Mouse (Mus musculus) myocyte (in vitro differentiated cells): ENCODE data around the gene Tmem72. TPM values are rescaled to one million over a fixed set of nuclear protein-coding genes. Genes with fewer than 3 reads are reported as not detected.

Source experiments
- H3K27me3 ChIP-seq: one replicate; pipeline ENCODE4 v1.6.1; 2011; ENCODE audit not compliant: control insufficient read depth, insufficient read depth, insufficient read length
- H3K36me3 ChIP-seq: one replicate; pipeline ENCODE4 v1.6.1; 2011; ENCODE audit not compliant: control insufficient read depth, insufficient read depth
- H3K4me2 ChIP-seq: one replicate; pipeline ENCODE4 v1.6.1; 2011; ENCODE audit warnings: low read depth, control low read depth
- H3K4me3 ChIP-seq: one replicate; pipeline ENCODE4 v1.5.1; 2011; ENCODE audit warnings: mild to moderate bottlenecking, control low read depth, moderate library complexity
- H3K79me2 ChIP-seq: one replicate; pipeline ENCODE4 v1.6.1; 2011; ENCODE audit not compliant: control insufficient read depth, insufficient read depth
- H3ac ChIP-seq: one replicate; pipeline ENCODE4 v1.6.1; 2011; ENCODE audit not compliant: control insufficient read depth, insufficient read length
- CEBPB ChIP-seq: IDR thresholded peaks from 2 replicates; pipeline ENCODE4 v1.6.1; 2011; ENCODE audit warnings: mild to moderate bottlenecking, moderate library complexity; ENCODE audit not compliant: poor library complexity, insufficient read depth, severe bottlenecking
- E2F4 ChIP-seq: IDR thresholded peaks from one replicate; pipeline ENCODE4 v1.6.1; 2011; ENCODE audit warnings: mild to moderate bottlenecking, control low read depth, moderate library complexity; ENCODE audit not compliant: insufficient read depth
- MAX ChIP-seq: IDR thresholded peaks from one replicate; pipeline ENCODE4 v1.6.1; 2011; ENCODE audit warnings: low read depth, mild to moderate bottlenecking, control low read depth
- MYOD1 ChIP-seq, 3 experiments: IDR thresholded peaks; one replicate each; pipeline ENCODE4 v1.6.1; 2011; ENCODE audit warnings: control low read depth in 2 of 3, low read depth in 2 of 3, mild to moderate bottlenecking in 2 of 3, moderate library complexity in 1 of 3; ENCODE audit not compliant: insufficient read length in 2 of 3, control insufficient read depth in 1 of 3
- MYOG ChIP-seq, 3 experiments: IDR thresholded peaks; one replicate each; pipeline ENCODE4 v1.6.1; 2011; ENCODE audit warnings: control low read depth in 2 of 3, low read depth in 2 of 3, mild to moderate bottlenecking in 2 of 3; ENCODE audit not compliant: insufficient read length in 2 of 3, control insufficient read depth in 1 of 3, insufficient read depth in 1 of 3
- POLR2A ChIP-seq: IDR thresholded peaks from one replicate; pipeline ENCODE4 v1.6.1; 2011; ENCODE audit warnings: low read depth, mild to moderate bottlenecking, control low read depth, moderate library complexity; ENCODE audit not compliant: insufficient read length
- POLR2AphosphoS2 ChIP-seq: IDR thresholded peaks from one replicate; pipeline ENCODE4 v1.6.1; 2011; ENCODE audit warnings: low read depth, control low read depth; ENCODE audit not compliant: insufficient read length
- REST ChIP-seq: IDR thresholded peaks from one replicate; pipeline ENCODE4 v1.6.1; 2011; ENCODE audit warnings: mild to moderate bottlenecking, control low read depth, moderate library complexity; ENCODE audit not compliant: insufficient read depth, insufficient read length
- SRF ChIP-seq: IDR thresholded peaks from one replicate; pipeline ENCODE4 v1.6.1; 2011; ENCODE audit warnings: low read depth; ENCODE audit not compliant: control insufficient read depth, insufficient read length
- TCF12 ChIP-seq: IDR thresholded peaks from one replicate; pipeline ENCODE4 v1.6.1; 2011; ENCODE audit warnings: mild to moderate bottlenecking, control low read depth; ENCODE audit not compliant: poor library complexity, insufficient read depth, severe bottlenecking
- TCF3 ChIP-seq: IDR thresholded peaks from one replicate; pipeline ENCODE4 v1.6.1; 2011; ENCODE audit warnings: low read depth, control low read depth; ENCODE audit not compliant: insufficient read length
- USF1 ChIP-seq: IDR thresholded peaks from one replicate; pipeline ENCODE4 v1.6.1; 2011; ENCODE audit warnings: low read depth, mild to moderate bottlenecking, control low read depth, moderate library complexity
- polyA plus RNA-seq: library from polyadenylated mRNA; unstranded; fragments of >200 nt; fragmentation: generic; extraction: Trizol; gene quantifications from one replicate; pipeline ENCODE4 v1.2.1, GENCODE M21; 2012; ENCODE audit warnings: missing spikeins

Tmem72 gene
- polyA plus RNA-seq, 1 experiment: 0.04 TPM

GRCm38 (mm10) chr6:116697896-116698425 lies 18.8 kb downstream of the Tmem72 start:
- TF ChIP-seq E2F4: no peak
- no peak for TF ChIP-seq USF1
- no peak for TF ChIP-seq MYOD1 (IDR thresholded peaks at IDR 0.05; ENCODE audit: control insufficient read depth in 1 of 3, insufficient read length in 2 of 3, low read depth in 2 of 3)
- TF ChIP-seq TCF3: no peak
- no peak for TF ChIP-seq REST
- no peak for TF ChIP-seq POLR2AphosphoS2
- TF ChIP-seq SRF: no peak
- no peak for TF ChIP-seq TCF12
- TF ChIP-seq CEBPB: no peak

GRCm38 (mm10) chr6:116697413-116697812 lies 19.3 kb downstream of the Tmem72 start:
- H3ac ChIP-seq: no peak overlapping the region
- no peaks in the 10 kb centered on the region for H3K79me2 ChIP-seq
- H3K36me3 ChIP-seq: no peaks in the 10 kb centered on the region
- no peak overlapping the region for H3K4me3 ChIP-seq
- TF ChIP-seq E2F4 (no peak), MYOG (IDR thresholded peaks at IDR 0.05; ENCODE audit: control insufficient read depth in 1 of 3, insufficient read depth in 1 of 3, insufficient read length in 2 of 3, low read depth in 2 of 3) (no peak), POLR2AphosphoS2 (no peak), USF1 (no peak), MAX (no peak), TCF3 (no peak), REST (no peak), POLR2A (no peak), SRF (no peak), MYOD1 (IDR thresholded peaks at IDR 0.05; ENCODE audit: control insufficient read depth in 1 of 3, insufficient read length in 2 of 3, low read depth in 2 of 3) (no peak), CEBPB (no peak), TCF12 (no peak)
- H3K27me3 ChIP-seq: no peaks in the 10 kb centered on the region
- H3K4me2 ChIP-seq: no peak overlapping the region

More at GRCm38 (mm10) chr6:116697896-116698425, 18.8 kb downstream of the Tmem72 start:
- Histone ChIP-seq H3ac (no peak overlapping the region), H3K4me2 (no peak overlapping the region), H3K36me3 (no peaks in the 10 kb centered on the region), H3K27me3 (no peaks in the 10 kb centered on the region), H3K4me3 (no peak overlapping the region), H3K79me2 (no peaks in the 10 kb centered on the region)

- Histone ChIP-seq H3K36me3 (no peaks in the 10 kb centered on the region), H3K27me3 (no peaks in the 10 kb centered on the region), H3K4me3 (no peak overlapping the region), H3ac (no peak overlapping the region), H3K79me2 (no peaks in the 10 kb centered on the region), H3K4me2 (no peak overlapping the region)
- TF ChIP-seq POLR2AphosphoS2 (no peak), SRF (no peak), TCF3 (no peak), MYOG (IDR thresholded peaks at IDR 0.05; ENCODE audit: control insufficient read depth in 1 of 3, insufficient read depth in 1 of 3, insufficient read length in 2 of 3, low read depth in 2 of 3) (no peak), POLR2A (no peak), REST (no peak), USF1 (no peak), CEBPB (no peak), MYOD1 (IDR thresholded peaks at IDR 0.05; ENCODE audit: control insufficient read depth in 1 of 3, insufficient read length in 2 of 3, low read depth in 2 of 3) (no peak), E2F4 (no peak), TCF12 (no peak), MAX (no peak)
Observed at GRCm38 (mm10) chr6:116694346-116694745, 22.4 kb downstream of the Tmem72 start.

GRCm38 (mm10) chr6:116693639-116694038 lies 23.1 kb downstream of the Tmem72 start:
- Histone ChIP-seq H3K36me3 (no peaks in the 10 kb centered on the region), H3K4me2 (no peak overlapping the region), H3K79me2 (no peaks in the 10 kb centered on the region), H3ac (no peak overlapping the region), H3K4me3 (no peak overlapping the region), H3K27me3 (no peaks in the 10 kb centered on the region)
- no peak for TF ChIP-seq SRF
- no peak for TF ChIP-seq REST
- no peak for TF ChIP-seq USF1
- no peak for TF ChIP-seq CEBPB
- TF ChIP-seq MYOG (IDR thresholded peaks at IDR 0.05; ENCODE audit: control insufficient read depth in 1 of 3, insufficient read depth in 1 of 3, insufficient read length in 2 of 3, low read depth in 2 of 3): no peak
- TF ChIP-seq POLR2A: no peak
- no peak for TF ChIP-seq POLR2AphosphoS2
- no peak for TF ChIP-seq TCF12
- no peak for TF ChIP-seq MYOD1 (IDR thresholded peaks at IDR 0.05; ENCODE audit: control insufficient read depth in 1 of 3, insufficient read length in 2 of 3, low read depth in 2 of 3)
- no peak for TF ChIP-seq E2F4
- no peak for TF ChIP-seq TCF3
- no peak for TF ChIP-seq MAX
